Mouse (Mus musculus) kidney, embryonic 14.5 days (tissue): Measurements from ENCODE around the gene Cdhr5. TPM values are rescaled to one million over a fixed set of nuclear protein-coding genes. Genes with fewer than 3 reads are reported as not detected.

ENCODE experiments used
- ATAC-seq: fragments of 200-750 bp; cut with Nextera tagmentation; 2 replicates; pipeline ENCODE4 v1.8.0; 2017; ENCODE audit warnings: moderate number of reproducible peaks, mild to moderate bottlenecking, moderate TSS enrichment, moderate library complexity; ENCODE audit not compliant: low FRiP score, low TSS enrichment
- H3K27ac ChIP-seq: fragments of 300-500 bp; sonication (generic); 2 replicates; pipeline ENCODE4 v1.5.1; 2014; ENCODE audit warnings: low read depth, mild to moderate bottlenecking, low read length, moderate library complexity, mixed read lengths
- H3K27me3 ChIP-seq: fragments of 300-500 bp; sonication (generic); 2 replicates; pipeline ENCODE4 v1.6.1; 2014; ENCODE audit warnings: mild to moderate bottlenecking, low read length; ENCODE audit not compliant: control insufficient read depth, insufficient read depth
- H3K36me3 ChIP-seq: fragments of 300-500 bp; sonication (generic); 2 replicates; pipeline ENCODE4 v1.6.1; 2014; ENCODE audit warnings: low read length, mixed read lengths; ENCODE audit not compliant: control insufficient read depth, insufficient read depth
- H3K4me1 ChIP-seq: fragments of 300-500 bp; sonication (generic); 2 replicates; pipeline ENCODE4 v1.6.1; 2014; ENCODE audit warnings: low read length, mixed read lengths; ENCODE audit not compliant: control insufficient read depth, insufficient read depth
- H3K4me2 ChIP-seq: fragments of 300-500 bp; sonication (generic); replicated peaks from 2 replicates; pipeline ENCODE4 v1.6.1; 2014; ENCODE audit warnings: low read depth, mild to moderate bottlenecking, low read length
- H3K4me3 ChIP-seq: fragments of 300-500 bp; sonication (generic); 2 replicates; pipeline ENCODE4 v1.5.1; 2014; ENCODE audit warnings: mild to moderate bottlenecking, low read length
- H3K9ac ChIP-seq: fragments of 300-500 bp; sonication (generic); 2 replicates; pipeline ENCODE4 v1.6.1; 2014; ENCODE audit warnings: low read depth, mild to moderate bottlenecking, low read length, moderate library complexity
- H3K9me3 ChIP-seq: fragments of 300-500 bp; sonication (generic); 2 replicates; pipeline ENCODE4 v1.6.1; 2016; ENCODE audit warnings: low read length; ENCODE audit not compliant: control insufficient read depth
- WGBS: fragments of 180-500 bp; shearing (Covaris S2); extraction: QIAGEN DNeasy Blood & Tissue Kit; methylation state at CpG from one replicate; pipeline ENCODE4 v1.1.7; 2014; 5-methylcytosine and 5-hydroxymethylcytosine counted together
- polyA plus RNA-seq: library from polyadenylated mRNA; unstranded; fragments of >200 nt; fragmentation: Nextera tagmentation; extraction: Ambion mirVana; gene quantifications from 2 replicates; pipeline ENCODE4 v1.2.1, GENCODE M21; 2014

Gene Cdhr5
- polyA plus RNA-seq, 1 experiment from 2014 or later = 3.5 TPM

- H3K9ac ChIP-seq = no peak overlapping the region
- H3K4me2 ChIP-seq = no peak overlapping the region
- H3K9me3 ChIP-seq = no peaks in the 10 kb centered on the region
- ATAC-seq = no peak
- H3K27me3 ChIP-seq = no peaks in the 10 kb centered on the region
- peaks cover 75% of the 10 kb centered on the region for H3K36me3 ChIP-seq
- H3K4me1 ChIP-seq = no peaks in the 10 kb centered on the region
- WGBS = 97% methylated on average over 9 of the region's 9 CpGs
- no peak overlapping the region for H3K27ac ChIP-seq
- no peak overlapping the region for H3K4me3 ChIP-seq
Observed at GRCm38 (mm10) chr7:141301386-141301785, 24.8 kb upstream of the Cdhr5 start.

DNA sequence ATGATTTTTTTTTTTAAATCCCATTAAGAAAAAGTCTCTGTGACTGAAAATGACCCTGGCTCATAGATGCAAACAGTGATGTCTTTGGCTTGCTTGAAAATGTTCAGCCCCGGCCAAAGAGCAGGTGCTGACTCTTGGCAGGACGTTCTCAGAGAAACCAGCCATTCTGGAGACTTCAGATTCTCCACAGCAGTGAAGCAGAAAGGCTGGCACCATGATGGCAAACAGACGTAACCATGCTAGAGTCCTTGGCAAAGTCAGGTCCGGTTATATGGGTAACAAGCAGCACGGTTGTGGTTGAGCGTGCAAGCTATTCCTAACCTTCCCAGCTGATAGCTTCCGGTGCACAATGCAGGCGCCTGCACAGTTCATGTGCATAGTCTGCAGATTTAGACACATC is 22.6 kb upstream of the Cdhr5 start:
- no peaks in the 10 kb centered on the region for H3K9me3 ChIP-seq
- 91% methylated on average over 8 of the region's 8 CpGs for WGBS
- H3K36me3 ChIP-seq = peaks cover 56% of the 10 kb centered on the region

DNA sequence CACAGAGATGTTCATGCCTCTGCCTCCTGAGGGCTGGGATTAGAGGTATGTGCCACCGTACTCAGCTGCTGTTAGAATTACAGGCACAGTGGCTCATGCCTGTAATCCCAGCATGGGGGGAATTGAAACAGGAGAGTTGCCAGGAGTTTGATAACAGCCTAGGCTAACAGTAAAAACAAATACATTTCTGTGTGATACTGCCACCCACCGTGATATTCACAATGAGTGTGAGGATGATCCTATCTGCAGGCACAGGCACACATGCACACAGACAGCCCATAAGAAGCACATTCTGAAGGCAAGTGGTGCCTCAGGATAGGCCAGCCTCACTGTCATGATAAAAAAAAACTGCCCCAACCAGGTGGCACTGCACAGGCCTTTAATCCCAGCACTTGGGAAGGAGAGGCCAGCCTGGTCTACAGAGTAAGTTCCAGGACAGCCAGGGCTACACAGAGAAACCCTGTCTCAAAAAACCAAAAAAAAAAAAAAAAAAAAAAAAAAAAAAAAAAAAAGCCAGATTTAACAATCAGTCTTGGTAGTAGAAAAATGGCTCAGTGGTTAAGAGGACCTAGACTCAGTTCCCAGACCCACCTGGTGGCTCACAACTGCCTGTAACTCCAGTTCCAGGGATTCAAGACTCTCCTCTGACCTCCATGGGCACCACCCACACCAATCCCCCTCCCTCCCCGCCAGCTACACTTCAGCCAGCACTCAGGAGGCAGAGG is 21.5 kb upstream of the Cdhr5 start:
- Histone ChIP-seq H3K36me3 (peaks cover 49% of the 10 kb centered on the region), H3K4me1 (no peaks in the 10 kb centered on the region), H3K4me2 (no peak overlapping the region), H3K9ac (no peak overlapping the region), H3K9me3 (no peaks in the 10 kb centered on the region), H3K4me3 (no peak overlapping the region), H3K27me3 (peaks cover 27% of the 10 kb centered on the region), H3K27ac (no peak overlapping the region)
- 70% methylated on average over 3 of the region's 3 CpGs for WGBS
- ATAC-seq = no peak

More for the DNA sequence above, 22.6 kb upstream of the Cdhr5 start:
- Histone ChIP-seq H3K4me3 (no peak overlapping the region), H3K27me3 (peaks cover 16% of the 10 kb centered on the region), H3K27ac (no peak overlapping the region), H3K4me2 (no peak overlapping the region), H3K4me1 (no peaks in the 10 kb centered on the region), H3K9ac (no peak overlapping the region)
- no peak for ATAC-seq

DNA sequence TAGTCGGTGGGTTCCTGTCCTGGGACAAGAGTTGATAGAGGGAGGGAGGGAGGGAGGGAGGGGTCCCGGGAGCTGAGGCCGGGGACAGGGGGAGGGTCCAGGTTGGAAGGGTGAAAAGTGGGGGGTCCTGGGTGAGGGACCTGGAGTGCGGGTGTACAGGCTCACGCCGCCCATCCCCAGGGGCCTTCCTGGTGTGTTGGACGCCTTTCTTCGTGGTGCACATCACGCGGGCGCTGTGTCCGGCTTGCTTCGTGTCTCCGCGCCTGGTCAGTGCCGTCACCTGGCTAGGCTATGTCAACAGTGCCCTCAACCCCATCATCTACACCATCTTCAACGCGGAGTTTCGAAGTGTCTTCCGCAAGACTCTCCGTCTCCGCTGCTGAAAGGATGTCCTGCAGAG is 17.9 kb upstream of the Cdhr5 start:
- ATAC-seq = 0 out of 2 replicates have a peak, but pooled peaks have one; percentile 3
- Histone ChIP-seq H3K4me2 (peak overlapping the region; percentile 76), H3K4me3 (peak overlapping the region; percentile 39), H3K27ac (no peak overlapping the region), H3K27me3 (peaks cover 41% of the 10 kb centered on the region), H3K9ac (peak overlapping the region; percentile 57; the same call in 1 of the 2 replicates), H3K36me3 (peaks cover 14% of the 10 kb centered on the region), H3K4me1 (no peaks in the 10 kb centered on the region), H3K9me3 (no peaks in the 10 kb centered on the region)
- WGBS = 7% methylated on average over 22 of the region's 22 CpGs

DNA sequence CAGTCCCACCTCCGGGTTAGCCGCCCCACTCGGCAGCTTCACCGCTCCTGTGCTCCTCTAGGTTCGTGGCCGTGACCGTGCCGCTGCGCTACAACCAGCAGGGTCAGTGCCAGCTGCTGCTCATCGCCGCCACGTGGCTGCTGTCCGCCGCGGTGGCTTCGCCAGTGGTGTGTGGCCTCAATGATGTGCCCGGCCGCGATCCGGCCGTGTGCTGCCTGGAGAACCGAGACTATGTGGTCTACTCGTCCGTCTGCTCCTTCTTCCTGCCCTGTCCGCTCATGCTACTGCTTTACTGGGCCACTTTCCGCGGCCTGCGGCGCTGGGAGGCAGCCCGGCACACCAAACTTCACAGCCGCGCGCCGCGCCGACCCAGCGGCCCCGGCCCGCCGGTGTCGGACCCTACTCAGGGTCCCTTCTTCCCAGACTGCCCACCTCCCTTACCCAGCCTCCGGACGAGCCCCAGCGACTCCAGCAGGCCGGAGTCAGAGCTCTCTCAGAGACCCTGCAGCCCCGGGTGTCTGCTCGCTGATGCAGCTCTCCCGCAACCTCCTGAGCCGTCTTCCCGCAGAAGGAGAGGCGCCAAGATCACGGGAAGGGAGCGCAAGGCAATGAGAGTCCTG is 17.4 kb upstream of the Cdhr5 start:
- H3K4me2 ChIP-seq = peak overlapping the region; percentile 76
- peaks cover 41% of the 10 kb centered on the region for H3K27me3 ChIP-seq
- peak overlapping the region; percentile 39 for H3K4me3 ChIP-seq
- no peak overlapping the region for H3K27ac ChIP-seq
- peak overlapping the region; percentile 57 for H3K9ac ChIP-seq
- no peaks in the 10 kb centered on the region for H3K9me3 ChIP-seq
- peak; percentile 26; the same call in 1 of the 2 replicates for ATAC-seq
- under 1% methylated on average over 52 of the region's 53 CpGs for WGBS
- H3K4me1 ChIP-seq = no peaks in the 10 kb centered on the region
- peaks cover 9% of the 10 kb centered on the region for H3K36me3 ChIP-seq

- H3K27me3 ChIP-seq = peaks cover 41% of the 10 kb centered on the region
- H3K4me2 ChIP-seq = peak overlapping the region; percentile 90
- H3K4me3 ChIP-seq = peak overlapping the region; percentile 52
- WGBS = 40% methylated on average over 15 of the region's 15 CpGs
- H3K4me1 ChIP-seq = no peaks in the 10 kb centered on the region
- 0 out of 2 replicates have a peak, but pooled peaks cover 4% of the 10 kb centered on the region for H3K36me3 ChIP-seq
- no peak overlapping the region for H3K9ac ChIP-seq
- no peak overlapping the region for H3K27ac ChIP-seq
- no peaks in the 10 kb centered on the region for H3K9me3 ChIP-seq
- no peak for ATAC-seq
Observed at GRCm38 (mm10) chr7:141292583-141293388, 16.2 kb upstream of the Cdhr5 start.

DNA sequence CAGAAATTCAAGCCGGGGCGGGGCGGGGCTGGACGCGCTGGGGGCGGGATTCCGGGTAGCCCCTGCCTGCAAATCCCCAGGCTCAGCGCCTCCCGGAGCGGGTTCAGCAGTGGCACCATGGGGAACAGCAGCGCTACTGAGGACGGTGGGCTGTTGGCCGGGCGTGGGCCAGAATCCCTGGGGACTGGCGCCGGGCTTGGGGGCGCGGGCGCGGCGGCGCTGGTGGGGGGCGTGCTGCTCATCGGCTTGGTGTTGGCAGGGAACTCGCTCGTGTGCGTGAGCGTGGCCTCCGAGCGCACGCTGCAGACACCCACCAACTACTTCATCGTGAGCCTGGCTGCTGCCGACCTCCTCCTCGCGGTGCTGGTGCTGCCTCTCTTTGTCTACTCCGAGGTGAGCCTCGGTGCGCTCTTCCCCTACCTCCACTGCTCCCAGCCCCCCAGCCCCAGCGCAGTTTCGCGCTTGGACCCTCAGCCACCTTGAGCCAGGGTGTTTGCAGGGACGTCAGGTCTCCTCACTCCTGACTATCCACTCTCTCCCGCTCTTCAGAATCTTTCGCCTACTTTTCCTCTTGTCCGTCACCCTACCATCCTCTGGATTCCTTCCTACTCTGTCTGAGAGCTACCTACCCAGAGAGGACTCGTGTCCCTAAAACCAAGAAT is 15.5 kb upstream of the Cdhr5 start, which contains the start of gene Drd4:
TSS of gene Drd4 (plus strand) at position 86 of the 662 bp plus-strand sequence.
- Histone ChIP-seq H3K4me1 (no peaks in the 10 kb centered on the region), H3K4me2 (peak within 1 kb of the TSS; percentile 90), H3K4me3 (peak within 1 kb of the TSS; percentile 52), H3K9me3 (no peaks in the 10 kb centered on the region), H3K36me3 (no peaks in the 10 kb centered on the region), H3K27me3 (peaks cover 41% of the 10 kb centered on the region), H3K27ac (no peak within 1 kb of the TSS), H3K9ac (peak within 1 kb of the TSS; percentile 60)
- WGBS = 2% methylated on average over 46 of the region's 46 CpGs
- ATAC-seq = peak; percentile 76

DNA sequence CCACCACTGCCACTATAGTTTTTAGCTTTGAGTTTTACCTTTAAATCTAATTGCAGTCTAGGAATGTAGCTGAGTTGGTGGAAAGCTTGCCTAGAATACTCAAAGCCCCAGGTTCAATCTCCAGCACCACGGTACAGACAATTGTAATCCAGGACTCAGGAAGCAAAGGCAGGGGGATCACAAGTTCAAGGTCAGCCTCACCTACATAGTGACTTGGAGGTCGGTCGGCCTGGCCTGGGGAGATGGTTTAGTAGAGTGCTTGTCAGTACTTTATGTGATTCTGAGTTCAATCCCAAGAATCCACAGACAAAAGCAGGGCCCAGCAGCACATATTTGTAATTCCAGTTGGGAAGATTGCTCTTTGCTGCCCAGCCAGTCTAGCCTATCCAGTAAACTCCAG is 11.5 kb upstream of the Cdhr5 start:
- H3K9ac ChIP-seq = no peak overlapping the region
- no peak overlapping the region for H3K4me2 ChIP-seq
- 86% methylated on average over 3 of the region's 3 CpGs for WGBS
- no peak overlapping the region for H3K4me3 ChIP-seq
- no peak for ATAC-seq
- no peak overlapping the region for H3K27ac ChIP-seq
- H3K36me3 ChIP-seq = no peaks in the 10 kb centered on the region
- peaks cover 13% of the 10 kb centered on the region for H3K27me3 ChIP-seq
- no peaks in the 10 kb centered on the region for H3K4me1 ChIP-seq
- no peaks in the 10 kb centered on the region for H3K9me3 ChIP-seq
